Mouse (Mus musculus) neutrophil, adult 83 days (primary cell): ENCODE results near the gene Clk2. TPM values are rescaled to one million over a fixed set of nuclear protein-coding genes. Genes with fewer than 3 reads are reported as not detected.

ENCODE experiments used
- total RNA-seq, 2 experiments: library from RNA; stranded (reverse); gene quantifications; one replicate each; pipeline ENCODE4 v1.2.4; 2023

Gene Clk2
- total RNA-seq, result 10 to 100 TPM; 52.8 to 53.7 TPM

DNA sequence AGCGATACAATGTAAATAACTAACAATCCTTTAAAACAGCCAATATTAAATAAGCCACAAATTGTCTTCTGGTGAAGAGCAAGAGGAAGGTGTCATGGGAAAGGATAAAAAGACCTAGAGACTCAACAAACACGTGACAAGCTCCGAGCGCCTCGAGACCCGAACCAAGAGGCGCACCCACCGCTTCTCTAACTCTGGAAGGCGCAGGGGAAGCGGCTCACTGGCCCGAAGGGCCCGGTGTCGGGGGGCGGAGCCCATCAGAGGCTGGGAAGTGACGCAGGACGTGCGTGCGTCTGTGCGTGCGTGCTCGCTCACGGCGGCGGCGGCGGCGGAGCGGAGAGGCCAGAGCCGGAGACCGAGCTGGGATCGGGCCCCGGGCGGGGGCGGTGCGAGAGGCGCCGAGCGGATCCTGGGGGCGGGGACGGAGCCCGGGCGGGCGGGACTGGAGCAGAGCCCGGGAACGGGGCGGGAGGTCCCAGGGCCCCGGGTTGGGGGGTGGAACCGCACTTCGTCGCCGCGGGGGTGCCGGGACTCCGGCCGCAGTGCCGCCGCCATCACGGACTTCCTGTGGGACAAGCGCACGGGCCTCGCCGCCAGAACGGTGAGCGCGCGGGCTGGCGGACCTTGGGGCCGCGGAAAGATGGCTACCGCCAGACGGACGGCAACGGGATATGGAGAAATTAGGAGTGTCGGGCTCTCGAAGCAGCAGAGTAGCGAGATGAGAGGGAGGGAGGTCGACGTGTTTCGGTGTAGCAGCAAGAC, at the start of gene Clk2:
TSS of gene Clk2 (plus strand) at position 290 of the 762 bp plus-strand sequence.

GRCm38 (mm10) chr3:89135958-89136357, 28.6 kb upstream of the Clk2 start, which contains the start of gene Pklr:
Gene Pklr, plus strand, starts transcription at chr3:89136142.

GRCm38 (mm10) chr3:89159616-89160344, 4.8 kb upstream of the Clk2 start, which contains the start of gene Hcn3:
Gene Hcn3, minus strand, starts transcription at chr3:89160196.

DNA sequence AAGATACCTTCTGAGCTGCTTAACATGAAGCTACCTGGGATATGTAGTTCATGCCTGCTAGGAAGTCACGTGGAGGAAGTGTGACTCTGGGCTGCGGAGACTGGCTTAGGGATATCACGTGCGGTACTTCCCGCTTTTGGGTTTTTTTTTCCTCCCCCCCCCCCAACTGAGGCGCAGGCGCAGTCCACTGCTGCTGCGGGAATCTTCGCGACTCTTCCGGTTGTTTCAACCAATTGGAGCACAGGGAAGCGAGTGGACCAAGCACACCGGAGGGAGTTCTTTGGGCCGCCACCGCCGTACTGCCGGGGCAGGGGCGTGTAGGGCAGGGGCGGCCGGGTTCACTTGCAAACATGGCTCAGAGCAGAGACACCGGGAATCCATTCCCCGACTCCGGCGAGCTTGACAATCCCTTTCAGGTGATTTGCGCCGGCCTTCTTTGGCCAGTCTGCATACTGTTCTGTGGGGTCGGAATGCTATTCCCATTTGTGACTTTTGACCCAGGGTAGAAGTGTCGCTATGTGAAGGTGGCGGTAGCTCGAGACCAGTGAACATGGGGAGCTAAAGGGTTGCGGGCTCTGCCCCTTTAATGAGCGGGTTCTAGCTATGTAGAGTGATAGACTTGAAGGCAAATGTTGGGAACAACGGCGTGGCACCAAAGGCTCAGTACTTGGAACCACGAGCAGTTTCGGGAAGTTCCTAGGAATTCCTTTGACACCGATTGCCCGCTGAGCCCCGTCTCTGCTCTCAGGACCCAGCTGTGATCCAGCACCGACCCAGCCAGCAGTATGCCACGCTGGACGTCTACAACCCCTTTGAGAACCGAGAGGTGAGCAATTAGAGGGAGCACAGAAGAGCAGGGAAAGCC, 12.9 kb downstream of the Clk2 start, which contains the start of gene Scamp3:
TSS of gene Scamp3 (plus strand) at position 232 of the 865 bp plus-strand sequence.

DNA sequence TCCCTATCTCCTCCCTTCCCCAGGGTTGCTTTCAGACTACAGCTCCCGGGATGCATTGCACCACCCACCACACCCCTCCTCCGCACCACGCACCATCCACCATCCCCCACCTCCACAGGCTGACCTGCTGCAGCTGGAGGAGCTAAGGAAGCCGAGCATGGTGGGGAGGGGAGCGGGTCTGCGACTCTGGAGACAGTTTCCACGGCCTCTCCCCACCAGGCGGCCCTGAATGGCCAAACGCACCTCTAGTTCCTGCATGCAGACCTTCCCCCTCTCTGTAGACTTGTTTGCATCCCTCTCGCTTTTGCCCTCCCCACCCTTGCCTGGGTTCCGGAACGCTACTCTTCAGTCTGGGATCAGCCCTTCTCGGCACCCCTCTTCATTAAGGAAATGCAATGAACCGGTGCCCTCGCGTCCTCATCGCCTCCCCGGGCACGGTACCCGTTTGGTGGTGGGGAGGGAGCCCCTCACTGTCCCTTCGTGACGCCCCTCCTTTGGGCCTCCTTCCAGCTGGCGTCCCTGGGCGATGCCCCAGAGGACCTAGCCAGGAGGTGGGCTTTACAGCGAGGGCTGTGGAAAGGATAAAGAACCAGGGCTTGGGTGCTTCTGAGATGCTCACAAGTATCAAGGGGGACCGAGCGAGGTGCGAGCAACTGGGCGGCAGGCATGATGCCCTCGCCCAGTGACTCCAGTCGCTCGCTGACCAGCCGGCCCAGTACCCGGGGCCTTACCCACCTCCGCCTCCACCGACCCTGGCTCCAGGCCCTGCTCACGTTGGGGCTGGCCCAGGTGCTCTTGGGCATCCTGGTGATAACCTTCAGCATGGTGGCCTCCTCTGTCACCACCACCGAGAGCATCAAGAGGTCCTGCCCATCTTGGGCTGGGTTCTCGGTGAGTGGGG, 18.7 kb downstream of the Clk2 start, which contains the start of gene Fam189b:
TSS of gene Fam189b (plus strand) at position 86 of the 901 bp plus-strand sequence.

DNA sequence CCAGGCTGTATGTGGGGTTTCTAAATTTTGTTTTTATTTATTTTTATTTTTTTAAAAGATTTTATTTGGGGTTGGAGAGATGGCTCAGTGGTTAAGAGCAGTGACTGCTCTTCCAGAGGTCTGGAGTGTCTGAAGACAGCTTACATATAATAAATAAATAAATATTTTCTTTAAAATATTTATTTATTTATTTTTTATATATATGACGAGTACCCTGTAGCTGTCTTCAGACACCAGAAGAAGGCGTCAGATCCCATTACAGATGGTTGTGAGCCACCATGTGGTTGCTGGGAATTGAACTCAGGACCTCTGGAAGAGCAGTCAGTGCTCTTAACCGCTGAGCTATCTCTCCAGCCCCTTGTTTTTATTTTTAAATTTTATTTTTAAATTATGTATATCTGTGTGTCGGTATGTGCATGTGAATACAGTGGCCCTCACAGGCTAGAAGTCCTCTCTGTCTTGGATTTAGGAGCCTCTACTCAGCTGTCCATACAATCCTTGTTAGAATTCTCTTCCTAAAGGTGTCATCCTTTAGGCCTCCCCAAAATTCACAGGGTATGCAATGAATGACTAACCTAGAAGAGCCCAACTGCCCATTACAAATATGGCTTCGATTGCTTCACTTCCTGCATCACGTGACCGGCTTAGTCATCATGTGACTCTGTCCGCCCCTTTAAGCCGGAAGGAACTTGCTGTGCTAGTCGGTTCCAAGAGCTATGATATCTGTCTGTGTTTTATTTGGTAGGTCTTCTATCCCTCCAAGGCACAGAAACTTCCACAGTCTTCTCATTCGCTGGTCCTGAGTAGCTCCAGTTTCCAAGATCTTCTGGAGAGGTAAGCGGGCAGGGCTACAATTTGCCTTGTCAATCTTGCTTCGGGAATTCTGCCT, 37.9 kb downstream of the Clk2 start, which contains the start of gene Gba:
TSS of gene Gba (plus strand) at position 676 of the 889 bp plus-strand sequence.

GRCm38 (mm10) chr3:89214681-89215411, 50.3 kb downstream of the Clk2 start, which contains the start of gene Thbs3:
Gene Thbs3, plus strand, starts transcription at chr3:89215180.

Other genes starting within 250 kb of the Clk2 start
- 10 to 100 TPM; 37.4 to 45.5 TPM for gene Ash1l, start 214.2 kb upstream of the Clk2 start, total RNA-seq
- gene Dap3, start 213.6 kb upstream of the Clk2 start, total RNA-seq, result 10 to 100 TPM; 62.3 to 64.7 TPM
- gene Rusc1, start 71.5 kb upstream of the Clk2 start, total RNA-seq, result 10 to 100 TPM; 19.9 to 21.7 TPM
- gene Gm43738, start 63.7 kb upstream of the Clk2 start, total RNA-seq, result not detected
- 10 to 100 TPM; 26.5 to 33.5 TPM for gene Fdps, start 62.8 kb upstream of the Clk2 start, total RNA-seq
- 10 to 100 TPM; 14.9 to 33.6 TPM for gene Pklr, start 28.7 kb upstream of the Clk2 start, total RNA-seq
- not detected for gene Hcn3, start 4.6 kb upstream of the Clk2 start, total RNA-seq
- gene Scamp3, start 12.7 kb downstream of the Clk2 start, total RNA-seq, result 10 to 100 TPM; 45.9 to 51.1 TPM
- 1 to 10 TPM; 4.8 to 7.0 TPM for gene Fam189b, start 18.3 kb downstream of the Clk2 start, total RNA-seq
- 10 to 100 TPM; 59.9 to 64.3 TPM for gene Gba, start 38.1 kb downstream of the Clk2 start, total RNA-seq
- gene Thbs3, start 50.4 kb downstream of the Clk2 start, total RNA-seq, result 1 to 10 TPM in 1 of 2 experiments, under 1 TPM in 1; 0.68 to 1.4 TPM
- 10 to 100 TPM; 44.5 to 57.2 TPM for gene Mtx1, start 62.3 kb downstream of the Clk2 start, total RNA-seq
- not detected for gene Muc1, start 64.3 kb downstream of the Clk2 start, total RNA-seq
- gene Krtcap2, start 81.2 kb downstream of the Clk2 start, total RNA-seq, result 10 to 100 TPM; 68.3 to 70.2 TPM
- under 1 TPM; 0.44 to 0.61 TPM for gene Trim46, start 81.5 kb downstream of the Clk2 start, total RNA-seq
- gene Dpm3, start 94.6 kb downstream of the Clk2 start, total RNA-seq, result 10 to 100 TPM; 42.5 to 56.9 TPM
- gene Slc50a1, start 105.8 kb downstream of the Clk2 start, total RNA-seq, result 10 to 100 TPM; 24.1 to 29.6 TPM
- gene Efna1, start 116.3 kb downstream of the Clk2 start, total RNA-seq, result not detected
- gene Efna3, start 158.2 kb downstream of the Clk2 start, total RNA-seq, result not detected
- not detected for gene Efna4, start 173.2 kb downstream of the Clk2 start, total RNA-seq
- gene Adam15, start 185.2 kb downstream of the Clk2 start, total RNA-seq, result 100 to 1,000 TPM; 119 to 125 TPM
- gene Dcst2, start 197.2 kb downstream of the Clk2 start, total RNA-seq, result under 1 TPM in 1 of 2 experiments, not detected in 1; 0.15 TPM
- not detected for gene Dcst1, start 200.5 kb downstream of the Clk2 start, total RNA-seq
- gene Zbtb7b, start 230.0 kb downstream of the Clk2 start, total RNA-seq, result 100 to 1,000 TPM; 136 to 149 TPM
- gene Lenep, start 238.0 kb downstream of the Clk2 start, total RNA-seq, result not detected
- 10 to 100 TPM; 13.8 to 17.9 TPM for gene Flad1, start 247.1 kb downstream of the Clk2 start, total RNA-seq